Mouse (Mus musculus) olfactory bulb, adult 2 months (tissue): ENCODE data around the gene Rsph3b.
"Not testable (repeated sequence)": the region's sequence is repeated elsewhere in the genome, so short reads cannot be mapped to it uniquely, and the experiment has no call there.

ENCODE experiments used
- CTCF ChIP-seq: fragments of 200-500 bp; IDR thresholded peaks from 2 replicates; pipeline ENCODE4 v1.5.1; 2012; ENCODE audit warnings: low read depth, mild to moderate bottlenecking, low read length, moderate library complexity; ENCODE audit not compliant: insufficient read depth
- POLR2A ChIP-seq: fragments of 200-500 bp; IDR thresholded peaks from 2 replicates; pipeline ENCODE4 v1.6.1; 2012; ENCODE audit warnings: mild to moderate bottlenecking, low read depth, low read length, moderate library complexity; ENCODE audit not compliant: insufficient read depth

- not testable (repeated sequence) for TF ChIP-seq POLR2A, CTCF
Observed at GRCm38 (mm10) chr17:6970334-6970733, 21.9 kb upstream of the Rsph3b start, which contains the start of gene Rnaset2b.
